Mouse (Mus musculus): ENCODE measurements at regions not wholly inside any gene's neighbourhood (a gene's known extent, or its start where the extent isn't known, plus 50 kb on each side); places are given as distances from the start of the nearest gene placed in this dataset.
A peak's percentile ranks its signal among the peaks of the same experiment; 100 is the strongest.

DNA sequence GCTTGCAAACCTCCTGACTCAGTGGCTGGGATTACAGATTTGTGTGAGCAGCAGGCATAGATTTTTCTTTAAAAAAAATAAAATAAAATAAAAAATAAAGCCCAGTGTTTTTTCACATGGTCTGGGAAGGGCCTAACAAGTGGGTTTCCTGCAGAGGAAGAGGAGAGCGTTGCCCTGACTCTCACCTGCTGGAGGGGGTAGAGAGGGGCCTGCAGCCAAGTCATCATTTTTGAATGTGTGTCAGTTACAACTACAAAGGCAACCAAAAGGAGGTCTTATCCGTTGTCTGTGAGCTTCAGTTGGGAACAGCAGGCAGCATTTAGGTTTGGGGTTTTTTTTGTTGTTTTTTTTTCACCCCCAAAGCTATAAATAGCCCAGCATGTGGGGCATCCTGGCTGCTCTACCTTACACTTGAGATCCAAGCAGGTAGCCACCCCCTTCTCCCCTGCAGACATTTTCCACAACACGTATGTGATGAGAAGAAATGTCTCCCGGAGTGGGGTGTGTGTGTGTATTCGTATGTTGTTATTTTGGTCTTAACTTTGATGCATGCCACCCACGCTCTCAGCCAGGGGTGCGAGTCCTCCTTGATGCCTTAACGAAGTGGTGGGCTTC lies 285.7 kb upstream of the 4930412O13Rik start:
- DNase-seq = no peak

DNA sequence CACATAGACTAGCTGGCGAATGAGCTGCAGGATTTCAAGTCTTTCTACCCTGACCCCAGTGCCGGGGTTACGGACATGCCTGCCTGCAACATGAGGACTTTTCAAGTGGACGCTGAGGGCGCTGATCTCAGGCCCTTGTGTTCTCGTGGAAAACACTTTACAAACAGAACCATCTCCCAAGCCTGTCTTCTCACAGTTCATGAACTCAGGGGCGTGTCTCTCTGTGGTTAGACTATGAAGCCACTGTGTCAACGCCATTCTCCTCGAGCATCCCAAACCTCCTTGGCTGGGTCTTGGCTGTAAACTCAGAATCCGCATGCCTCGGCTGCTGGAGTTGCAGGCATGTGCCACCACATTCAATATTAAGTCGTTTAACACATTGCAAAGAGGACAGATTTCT lies 284.9 kb upstream of the 4930412O13Rik start:
- no peak for DNase-seq

DNA sequence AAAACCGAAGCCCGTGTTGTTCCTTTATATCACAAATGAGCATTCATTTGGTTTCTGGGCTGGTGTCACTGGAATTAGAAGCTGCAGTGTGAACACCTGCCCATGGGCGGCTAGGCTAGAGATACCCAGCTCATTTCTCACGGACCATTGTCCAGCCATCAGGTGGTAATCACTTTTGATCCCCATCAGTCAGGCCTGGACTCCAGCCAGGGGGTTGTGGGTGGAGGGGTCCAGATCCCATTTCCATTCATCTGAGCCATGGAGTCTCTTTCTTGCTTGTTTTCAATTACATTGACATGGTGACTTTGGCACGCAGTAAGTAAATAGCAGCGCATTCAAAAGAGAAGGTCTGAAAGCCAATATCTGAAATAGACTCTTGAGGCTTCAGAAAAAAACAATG lies 276.1 kb upstream of the 4930412O13Rik start:
- no peak for DNase-seq

DNA sequence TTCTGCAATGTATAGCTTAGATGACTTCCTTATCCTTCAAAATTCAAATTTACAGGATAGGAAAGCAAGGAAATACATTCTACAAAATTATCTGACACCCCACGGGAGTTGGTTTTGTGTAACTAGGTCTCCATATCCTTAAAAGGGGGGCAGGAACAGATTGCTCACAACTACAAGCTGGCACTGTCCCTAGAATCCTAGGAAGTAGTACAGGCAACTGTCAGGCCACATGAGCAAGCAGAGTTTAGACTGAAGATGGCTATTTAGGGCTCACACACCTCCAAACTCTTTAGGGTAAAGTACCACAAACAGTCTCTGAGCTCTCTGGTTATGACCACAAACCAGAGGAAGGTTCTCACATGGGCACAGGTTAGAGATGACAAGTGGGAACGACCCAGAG lies 273.5 kb upstream of the 4930412O13Rik start:
- DNase-seq = no peak

DNA sequence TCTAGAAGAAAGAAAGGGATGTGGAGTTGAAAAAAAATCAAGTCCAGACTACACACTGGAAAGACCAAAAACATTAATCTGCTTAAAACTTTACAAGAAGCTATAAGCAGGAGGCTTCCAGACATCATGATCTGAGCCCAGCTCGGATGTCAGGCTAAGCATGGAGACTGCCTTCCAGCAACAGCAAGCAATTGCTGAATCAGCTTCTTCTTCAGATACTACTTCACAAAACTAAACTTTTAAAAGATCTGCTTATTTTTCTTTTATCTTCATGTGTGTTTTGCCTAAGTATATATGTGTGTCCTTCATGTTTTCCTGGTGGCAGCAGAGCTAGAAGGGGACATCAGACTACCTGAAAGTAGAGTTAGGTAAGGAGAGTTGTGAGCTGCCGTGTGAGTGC lies 266.6 kb upstream of the 4930412O13Rik start:
- DNase-seq = no peak

DNA sequence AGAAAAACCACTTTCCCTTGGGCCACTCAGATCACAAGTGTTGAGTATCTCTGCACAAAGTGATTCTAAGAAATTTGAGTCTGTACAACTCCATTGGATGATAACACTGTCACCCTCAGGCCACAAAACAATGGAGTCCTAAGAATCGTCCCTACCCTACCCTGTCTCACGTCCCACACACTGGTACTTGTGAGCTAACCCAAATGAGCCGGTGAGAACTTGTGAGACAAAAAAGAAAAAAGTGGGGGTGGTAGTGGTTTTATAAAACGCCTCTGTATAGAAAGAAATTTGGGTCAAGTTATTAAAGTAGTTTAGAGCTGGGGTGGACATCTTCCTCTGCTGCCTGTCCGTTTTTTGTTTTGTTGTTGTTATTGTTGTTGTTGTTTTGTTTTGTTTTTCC lies 264.8 kb upstream of the 4930412O13Rik start:
- no peak for DNase-seq

DNA sequence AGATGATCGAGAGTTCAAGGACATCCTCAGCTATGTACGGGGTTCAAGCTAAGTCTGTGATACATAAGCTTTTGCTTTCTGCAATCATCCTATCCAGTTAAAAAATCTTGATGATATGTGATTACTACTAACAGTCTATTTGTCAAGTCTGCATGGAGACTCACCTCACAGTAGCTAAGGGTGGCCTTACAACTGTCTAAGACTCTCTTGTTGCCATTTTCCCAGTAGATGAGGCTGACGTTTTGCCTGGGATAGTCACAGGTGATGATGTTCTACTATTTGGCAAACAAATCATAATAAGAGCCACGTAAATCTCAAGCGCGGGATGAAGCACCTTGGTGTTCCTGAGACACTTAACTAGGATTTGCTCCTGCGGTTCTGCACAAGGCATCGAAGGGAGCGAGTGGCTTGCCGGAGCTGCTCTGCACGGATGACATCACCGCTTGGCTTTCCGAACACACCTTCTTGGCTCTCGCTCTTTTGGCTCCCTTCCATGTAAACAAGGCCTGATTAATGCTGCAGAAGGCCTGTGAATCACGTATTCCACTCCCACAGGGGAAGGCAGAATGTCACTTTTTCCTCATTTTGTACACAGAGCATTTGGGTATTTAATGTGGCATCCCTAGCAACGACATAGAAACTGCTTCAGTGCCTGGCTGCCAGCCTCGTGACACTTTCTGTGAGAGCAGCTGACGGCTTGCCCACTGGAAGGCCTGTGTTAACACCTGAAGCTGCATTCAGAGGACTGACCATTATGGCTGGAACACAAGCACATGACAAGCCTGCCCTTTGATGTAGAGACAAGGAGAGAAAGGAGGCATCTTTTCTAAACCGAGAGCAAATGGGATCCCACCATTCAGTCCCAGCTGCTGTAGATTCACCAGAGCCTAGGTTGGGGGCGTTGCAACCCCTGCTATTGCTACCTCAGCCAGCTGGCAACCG lies 260.5 kb upstream of the 4930412O13Rik start:
- peak; percentile 76 to 86 for DNase-seq

DNA sequence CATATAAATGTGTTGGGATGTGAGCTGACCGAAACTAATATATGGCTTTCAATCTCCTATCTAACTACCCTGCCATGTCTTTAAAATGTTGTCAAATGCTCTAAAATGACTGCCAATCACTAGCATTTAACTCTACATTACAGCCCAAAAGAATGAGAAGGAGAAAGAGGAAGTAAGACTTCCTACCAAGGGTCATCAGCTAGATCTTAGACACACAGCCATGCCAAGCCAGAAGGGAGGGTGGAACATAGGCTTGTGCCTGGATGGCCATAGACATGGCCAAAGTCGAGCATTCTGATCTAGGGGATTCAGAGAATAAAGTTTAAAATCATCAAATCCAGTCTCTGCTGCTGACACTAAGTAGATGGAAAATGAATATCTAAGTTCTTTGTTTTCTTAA lies 257.4 kb upstream of the 4930412O13Rik start:
- DNase-seq = no peak

DNA sequence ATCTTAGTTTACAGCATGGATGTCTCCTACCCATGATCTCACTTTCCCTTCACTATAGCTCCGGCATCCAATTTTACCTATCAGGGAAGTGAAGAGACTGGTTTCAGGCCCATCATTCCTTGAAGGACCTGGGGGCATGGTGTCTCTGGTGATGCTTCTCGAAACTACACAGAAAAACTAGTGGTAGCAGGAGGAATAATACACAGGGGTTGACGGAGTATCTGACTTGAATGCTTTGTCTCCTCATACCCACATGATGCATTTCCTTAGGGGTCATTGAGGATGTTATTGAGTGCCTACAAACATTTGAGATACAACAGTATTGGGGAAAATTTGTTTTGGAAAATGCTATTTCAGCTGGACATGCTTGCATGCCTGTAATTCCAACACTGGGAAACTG lies 253.0 kb upstream of the 4930412O13Rik start:
- no peak for DNase-seq

DNA sequence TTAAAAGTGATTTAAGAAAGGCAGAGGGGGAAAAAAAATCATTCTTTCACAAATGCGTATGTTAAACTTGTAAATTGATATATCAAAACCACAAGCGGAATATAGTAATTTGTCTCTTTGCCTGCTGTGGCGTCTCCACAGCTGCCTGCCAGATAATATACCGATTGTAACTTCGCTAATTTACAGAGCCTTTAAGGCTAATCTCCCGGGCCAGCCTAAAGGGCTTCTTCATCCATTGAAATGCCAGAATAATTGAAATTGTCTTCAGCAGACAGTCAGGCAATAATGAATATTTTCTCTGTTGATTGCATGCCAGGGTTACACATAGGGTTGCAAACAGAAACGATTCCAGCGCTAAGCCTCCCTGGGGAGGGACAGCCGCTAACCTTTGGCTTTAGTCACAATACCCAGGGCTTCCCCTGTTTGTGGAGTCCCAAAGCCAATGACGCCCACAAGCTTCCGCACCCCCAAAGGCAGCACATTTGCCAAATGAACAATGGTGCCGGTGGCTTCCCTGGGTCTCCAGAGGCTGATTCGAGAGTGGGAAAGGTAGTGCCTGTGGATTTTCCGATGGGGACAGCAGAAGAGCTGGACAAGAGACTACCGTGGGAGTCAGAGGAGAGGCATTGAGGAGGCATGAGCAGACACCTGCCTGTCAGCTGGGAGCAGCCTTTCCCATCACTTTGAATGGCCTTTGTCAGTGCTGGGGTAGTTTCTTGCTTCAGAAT lies 248.2 kb upstream of the 4930412O13Rik start:
- DNase-seq = peak in 1 of 2 experiments; percentile 7

DNA sequence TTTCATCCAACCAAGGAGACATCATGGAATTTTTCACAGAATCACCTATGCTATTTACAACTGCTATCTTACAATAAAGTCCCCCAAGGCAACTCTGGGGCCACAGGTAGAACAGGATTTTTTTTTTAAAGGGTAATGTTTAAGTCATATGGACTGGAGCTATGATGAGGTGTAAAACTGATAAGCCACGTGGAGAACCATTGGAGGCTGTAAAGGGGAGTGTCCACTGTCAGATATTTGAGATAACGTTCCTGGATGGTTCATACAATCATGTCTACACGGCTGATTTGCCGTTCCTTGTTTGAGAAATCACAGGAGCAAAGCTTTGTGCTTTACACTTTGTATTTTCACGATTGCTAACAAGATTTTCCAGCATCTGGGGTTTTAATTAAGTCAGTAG lies 241.8 kb upstream of the 4930412O13Rik start:
- DNase-seq = no peak

DNA sequence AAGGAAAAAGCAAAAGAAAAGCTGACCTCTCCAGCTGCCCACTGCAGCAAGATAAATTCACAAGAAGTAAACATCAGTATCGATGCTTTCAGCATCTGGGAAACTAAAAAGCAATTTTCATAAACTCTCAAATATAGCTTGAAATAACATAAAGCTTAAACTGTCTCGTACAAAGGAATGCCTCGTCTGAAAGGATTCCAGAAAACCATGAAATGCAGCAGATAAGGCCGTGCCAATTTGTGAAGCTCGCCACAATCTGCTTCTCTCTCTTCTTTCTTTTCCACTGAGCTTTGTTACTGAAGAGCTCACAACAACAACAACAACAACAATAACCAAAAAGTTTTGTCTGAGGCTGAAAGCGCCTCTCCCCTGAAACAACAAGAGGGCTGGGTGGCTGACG lies 239.4 kb upstream of the 4930412O13Rik start:
- no peak for DNase-seq

DNA sequence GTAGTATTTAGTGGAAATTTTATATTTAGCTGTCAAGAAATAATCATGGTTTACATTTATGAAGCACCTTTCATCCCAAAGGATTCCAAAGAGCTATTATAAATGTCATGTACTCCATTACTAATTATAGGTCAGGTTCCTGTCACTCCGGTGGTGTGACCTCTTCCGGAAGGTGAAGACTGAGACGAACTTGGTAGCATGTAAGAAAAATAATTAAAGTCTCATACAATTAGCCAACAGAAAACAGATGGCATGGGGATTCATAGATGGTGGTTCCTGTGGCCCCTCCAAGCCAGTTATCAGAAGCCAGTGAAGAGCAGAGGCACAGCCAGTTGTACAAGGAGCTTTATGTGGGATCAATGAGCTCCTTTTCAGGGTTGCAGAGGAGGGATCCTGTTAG lies 238.6 kb upstream of the 4930412O13Rik start:
- DNase-seq = no peak

DNA sequence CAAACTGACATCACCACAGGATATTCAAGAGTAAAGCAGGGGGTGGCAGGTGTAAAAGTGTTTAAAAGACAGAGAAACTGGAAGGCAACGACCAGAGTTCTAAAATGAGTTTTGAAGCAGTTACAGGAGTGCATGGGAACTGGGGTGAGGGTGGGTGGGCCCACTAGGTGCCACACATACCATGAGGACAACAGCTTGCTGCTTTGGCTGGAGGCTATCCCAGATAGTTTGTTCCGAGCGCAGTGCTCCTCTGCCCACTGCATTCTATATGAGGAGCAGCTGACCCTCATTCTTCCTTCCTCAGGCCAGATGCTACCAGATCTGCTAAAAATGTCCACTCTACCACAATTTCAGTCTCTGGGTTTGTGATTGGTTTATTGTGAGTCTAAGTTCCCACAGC lies 234.6 kb upstream of the 4930412O13Rik start:
- DNase-seq = no peak

DNA sequence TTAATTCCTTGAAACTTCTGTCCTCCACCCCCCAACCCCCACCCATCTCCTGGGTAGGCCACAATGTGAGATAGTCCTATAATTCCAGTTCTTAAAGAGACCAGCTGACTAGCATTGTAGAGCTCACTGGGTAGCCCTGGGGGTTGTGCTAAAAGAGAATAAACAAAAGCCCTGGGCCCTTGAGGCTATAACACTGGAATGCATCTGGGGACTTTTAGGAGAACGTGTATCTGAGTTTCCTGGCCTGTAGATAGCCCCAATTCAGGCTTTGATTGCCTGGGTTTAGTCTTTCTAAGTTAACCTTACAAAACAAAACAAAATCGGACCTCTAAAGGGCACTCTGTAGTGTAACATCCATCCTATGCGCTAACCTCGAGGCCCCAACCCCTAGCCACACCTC lies 234.1 kb upstream of the 4930412O13Rik start:
- no peak for DNase-seq

DNA sequence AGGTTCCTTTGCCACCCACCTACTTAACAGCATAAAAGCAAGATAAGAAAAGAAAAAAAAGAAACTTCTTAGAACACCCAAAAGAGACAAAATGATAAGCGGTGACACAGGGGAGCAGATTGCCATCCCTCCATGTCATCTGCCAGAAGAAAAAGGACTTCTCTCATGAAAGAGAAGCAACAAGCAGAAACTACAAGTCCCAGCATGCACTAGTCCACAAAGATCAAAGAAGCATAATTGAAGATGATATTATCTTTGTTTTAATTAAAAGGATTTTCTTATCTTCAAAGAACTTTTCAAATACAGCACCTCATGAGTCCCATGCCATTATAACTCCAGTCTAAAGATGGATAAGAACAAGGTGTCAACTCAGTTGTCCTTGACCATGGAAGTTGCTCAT lies 231.0 kb upstream of the 4930412O13Rik start:
- DNase-seq = no peak

DNA sequence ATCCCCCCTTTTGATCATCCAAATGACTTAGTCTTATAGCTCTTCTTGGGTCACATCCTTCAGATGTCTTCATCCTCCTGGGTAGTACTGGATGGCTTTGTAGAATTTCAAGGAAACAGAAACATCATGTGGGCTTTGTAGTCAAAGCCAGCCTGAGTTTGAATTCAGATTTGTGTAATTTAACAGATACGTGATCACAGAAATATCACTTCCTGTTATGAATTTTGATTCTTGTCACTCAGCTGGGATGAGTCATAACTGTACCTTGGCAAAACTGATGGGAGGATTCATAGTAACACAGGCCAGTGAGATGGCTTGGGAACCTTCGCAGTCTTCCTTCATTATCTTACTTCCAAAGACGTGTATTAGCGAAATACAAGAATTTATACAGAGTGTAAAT lies 222.2 kb upstream of the 4930412O13Rik start:
- no peak for DNase-seq

DNA sequence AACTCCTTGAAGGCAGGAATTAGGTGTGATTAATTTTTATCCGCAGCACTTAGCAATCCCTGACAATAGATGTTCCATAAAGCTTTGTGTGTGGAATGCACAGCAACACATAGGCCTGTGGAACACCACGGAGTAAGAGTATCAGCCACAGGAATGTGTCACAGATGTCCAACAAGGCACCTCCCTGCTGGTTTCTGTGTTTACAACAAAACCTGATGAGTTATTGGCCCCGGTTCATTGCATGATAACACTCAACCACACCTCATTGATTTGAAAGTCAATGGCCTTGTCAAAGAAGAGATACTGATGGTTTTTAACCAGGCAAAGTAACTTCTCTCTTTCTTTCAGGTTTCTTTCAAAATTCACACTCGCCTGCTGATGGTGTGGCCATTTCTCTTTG lies 211.4 kb upstream of the 4930412O13Rik start:
- DNase-seq = no peak

DNA sequence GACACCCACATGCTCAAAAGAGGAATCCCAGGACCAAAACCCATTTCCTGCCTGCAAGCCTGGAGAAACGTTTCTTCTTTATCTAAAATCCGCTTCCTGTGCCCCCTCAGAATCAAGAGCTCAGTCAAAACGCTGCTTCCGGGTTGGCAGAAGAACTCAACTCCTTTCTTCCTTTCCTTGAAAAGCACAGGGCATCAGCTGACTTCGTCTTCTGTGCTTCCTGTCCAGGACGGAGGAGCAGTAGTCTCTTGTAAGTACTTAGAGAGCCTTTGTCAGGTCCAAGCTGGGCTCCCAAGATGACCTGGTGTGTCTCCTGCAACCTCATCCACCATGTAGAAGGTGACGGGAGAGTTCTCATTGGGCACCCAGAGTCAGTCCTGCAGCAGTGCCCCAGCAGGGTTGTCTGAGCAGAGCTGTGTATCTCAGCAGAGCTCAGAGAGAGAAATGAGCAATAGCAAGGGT lies 199.3 kb upstream of the 4930412O13Rik start:
- DNase-seq = peak in 1 of 2 experiments; percentile 1

DNA sequence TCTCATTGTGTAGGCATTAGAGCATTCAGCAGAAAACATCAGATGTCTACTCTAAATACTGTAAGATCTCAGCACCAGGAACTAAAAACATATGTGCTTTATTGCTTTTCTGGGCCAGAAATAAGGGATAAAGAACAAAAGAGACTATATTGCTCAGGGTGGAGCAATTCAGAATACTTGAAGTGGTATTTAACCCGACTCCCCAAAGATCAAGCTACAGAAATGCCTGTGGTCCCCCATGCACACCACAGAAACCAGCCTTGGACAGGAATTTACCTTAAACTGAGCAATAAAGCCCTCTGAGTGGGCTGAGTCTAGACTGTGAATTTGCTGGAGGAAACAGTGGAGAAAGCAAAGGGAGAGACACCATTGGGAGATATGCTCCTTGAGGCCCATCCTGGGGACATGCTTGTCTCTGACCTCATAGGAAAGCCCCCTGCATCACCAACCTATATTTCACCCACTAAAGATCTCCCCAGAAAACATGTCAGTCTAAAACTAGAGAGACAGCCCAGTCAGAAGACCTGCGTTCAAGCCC lies 197.3 kb upstream of the 4930412O13Rik start:
- no peak for DNase-seq

DNA sequence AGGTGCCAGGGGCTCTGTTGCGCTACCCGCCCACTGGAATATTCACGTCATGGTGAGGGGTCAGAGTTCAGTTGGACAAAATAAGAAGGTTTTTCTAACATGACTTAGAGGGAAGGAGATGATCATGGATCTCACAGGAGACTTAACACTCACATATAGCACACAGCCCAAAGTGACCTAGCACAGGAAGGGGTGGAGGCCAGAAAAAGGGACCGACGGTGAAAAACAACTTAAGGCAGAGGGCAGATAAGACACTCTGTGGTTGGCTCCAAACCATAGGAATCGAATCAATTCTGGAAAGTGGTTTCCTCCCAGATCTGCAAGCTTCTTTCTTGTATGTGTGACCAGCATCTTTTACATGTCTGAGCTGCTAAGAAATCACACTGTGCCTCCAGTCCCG lies 192.9 kb upstream of the 4930412O13Rik start:
- no peak for DNase-seq

DNA sequence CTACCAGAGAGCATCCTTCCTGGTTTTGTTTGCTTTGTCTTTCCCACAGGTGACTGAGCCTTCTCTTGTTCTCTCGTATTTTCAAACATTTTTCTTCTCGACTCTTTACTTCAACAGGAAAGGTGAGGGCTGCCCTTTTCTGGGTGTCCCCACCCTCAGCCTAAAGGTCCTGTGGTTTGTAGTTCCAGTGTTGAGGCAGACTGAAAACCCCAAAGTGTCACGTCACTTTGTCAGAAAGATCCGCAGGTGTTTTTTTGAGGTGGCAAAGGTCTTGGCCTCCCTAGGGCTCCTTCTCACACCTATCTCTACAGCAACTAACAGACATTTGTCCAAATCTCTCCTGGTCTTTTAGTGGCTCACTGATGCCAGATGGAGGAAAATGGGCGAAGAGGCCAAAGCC lies 191.5 kb upstream of the 4930412O13Rik start:
- no peak for DNase-seq

DNA sequence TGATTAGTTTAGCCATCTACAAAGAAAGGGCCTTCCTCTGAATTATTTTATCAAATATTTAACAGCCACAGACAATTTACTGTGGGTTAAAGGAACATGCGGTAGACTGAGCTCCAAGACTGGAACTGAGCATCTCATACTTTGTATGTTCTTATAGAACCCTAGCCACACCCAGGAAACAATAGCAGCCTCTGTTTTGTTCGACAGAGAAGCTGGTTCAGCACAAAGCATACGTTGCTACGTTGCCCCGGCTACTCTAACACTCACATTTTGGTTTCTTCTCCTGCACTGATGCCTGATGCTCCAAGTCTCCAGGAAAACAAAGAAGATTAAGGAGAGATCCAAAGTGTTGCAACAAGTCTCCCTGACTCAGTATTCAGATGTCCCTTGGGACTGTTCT lies 189.5 kb upstream of the 4930412O13Rik start:
- DNase-seq = no peak

All from lung, adult 18-20 months (tissue).